Mouse (Mus musculus): Measurements from ENCODE around the gene 4930507D05Rik. TPM values are rescaled to one million over a fixed set of nuclear protein-coding genes. Genes with fewer than 3 reads are reported as not detected.

Gene 4930507D05Rik
- polyA plus RNA-seq, 2 experiments = 0.33 to 0.39 TPM

DNA sequence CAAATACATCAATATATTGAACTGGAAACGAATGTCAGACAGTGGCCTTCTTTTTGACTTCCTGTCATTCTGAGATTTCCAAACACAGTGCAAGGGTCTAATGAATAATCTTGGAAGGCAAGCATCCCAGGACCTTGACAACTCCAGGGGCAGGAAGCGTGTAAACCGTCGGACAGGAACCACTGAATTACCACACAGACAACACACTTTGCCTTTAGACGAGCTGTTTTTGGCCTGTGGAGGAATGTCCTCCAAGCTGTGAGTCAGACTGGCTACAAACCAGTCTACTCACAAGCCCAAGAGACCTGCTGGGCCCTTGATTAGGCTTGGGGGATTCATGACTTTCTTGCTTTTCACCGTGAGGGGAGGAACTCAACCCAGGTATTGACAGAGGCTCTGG, 28.9 kb upstream of the 4930507D05Rik start:
- peaks cover 3% of the 10 kb centered on the region for H3K4me1 ChIP-seq (ENCODE audit: control insufficient read depth, insufficient read depth, low read length)
- no peak overlapping the region for H3K4me3 ChIP-seq (replicated peaks; ENCODE audit: low read length)
- H3K9ac ChIP-seq (ENCODE audit: low read depth, low read length, severe bottlenecking) = no peak overlapping the region
- H3K4me2 ChIP-seq (replicated peaks; ENCODE audit: low read depth, low read length, severe bottlenecking) = no peak overlapping the region
- DNase-seq (ENCODE audit: low spot score) (no peak), ATAC-seq (ENCODE audit: low FRiP score, low read depth) (no peak)
- 71% methylated on average over 6 of the region's 6 CpGs for WGBS
- TF ChIP-seq POLR2A (IDR thresholded peaks at IDR 0.05; ENCODE audit: borderline replicate concordance, extremely low read depth, insufficient read depth, insufficient read length) = no peak
- no peaks in the 10 kb centered on the region for H3K27me3 ChIP-seq (ENCODE audit: control insufficient read depth, insufficient read depth, low read length)
- H3K9me3 ChIP-seq (ENCODE audit: control insufficient read depth, low read length) = no peaks in the 10 kb centered on the region
- H3K36me3 ChIP-seq (ENCODE audit: control insufficient read depth, insufficient read depth, low read length) = no peaks in the 10 kb centered on the region
- no peak overlapping the region for H3K27ac ChIP-seq (replicated peaks; ENCODE audit: low read depth, low read length)

DNA sequence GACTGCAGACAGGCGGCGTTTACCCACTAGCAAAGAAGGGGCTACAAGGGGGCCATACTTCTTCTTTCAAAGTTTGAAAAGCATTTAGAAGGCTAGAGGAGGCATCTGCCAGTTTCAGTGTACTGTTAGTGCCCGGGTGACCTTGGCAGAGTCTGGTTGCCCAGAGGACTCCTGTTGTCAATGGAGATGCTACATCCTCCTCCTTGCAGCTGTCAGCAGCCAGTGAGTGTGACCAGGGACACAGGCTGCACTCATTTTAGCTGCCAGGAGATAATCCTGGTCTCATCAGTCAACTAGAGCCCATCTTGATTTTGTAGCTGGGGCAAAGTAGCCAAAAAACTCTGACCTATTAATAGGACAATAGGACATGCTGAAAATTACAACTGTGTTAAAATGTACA, 28.2 kb upstream of the 4930507D05Rik start:
- DNase-seq (ENCODE audit: low spot score) = no peak
- TF ChIP-seq POLR2A (IDR thresholded peaks at IDR 0.05; ENCODE audit: borderline replicate concordance, extremely low read depth, insufficient read depth, insufficient read length) = no peak

DNA sequence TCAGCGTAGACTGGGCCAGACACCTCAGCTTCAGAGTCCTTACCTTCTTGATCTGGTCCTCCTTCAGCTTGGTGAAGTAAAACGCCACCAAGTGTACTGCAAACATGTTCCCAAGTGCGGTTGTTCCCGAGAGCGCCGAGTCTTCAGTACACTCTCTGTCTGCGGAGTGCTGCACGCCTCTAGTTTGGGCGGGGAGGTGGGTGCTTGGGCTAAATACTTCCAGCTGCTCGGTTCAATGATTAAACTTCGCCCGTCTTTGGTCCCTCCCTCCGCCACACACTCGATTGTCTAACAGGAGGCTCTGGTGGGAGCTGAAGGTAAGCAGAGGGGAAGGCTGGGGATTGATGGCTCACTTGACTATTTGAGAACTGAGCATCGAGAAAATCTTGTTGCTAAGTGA, 27.0 kb upstream of the 4930507D05Rik start, which contains the start of gene Hkdc1:
Hkdc1 (minus strand) TSS at position 237 of the 400 bp plus-strand sequence.
- peak within 1 kb of the TSS; percentile 35; the same call in 1 of the 2 replicates for H3K4me2 ChIP-seq (replicated peaks; ENCODE audit: low read depth, low read length, severe bottlenecking)
- TF ChIP-seq POLR2A (IDR thresholded peaks at IDR 0.05; ENCODE audit: borderline replicate concordance, extremely low read depth, insufficient read depth, insufficient read length) = no peak
- H3K27ac ChIP-seq (replicated peaks; ENCODE audit: low read depth, low read length) = peak within 1 kb of the TSS; percentile 22; the same call in 1 of the 2 replicates
- H3K27me3 ChIP-seq (ENCODE audit: control insufficient read depth, insufficient read depth, low read length) = no peaks in the 10 kb centered on the region
- no peak within 1 kb of the TSS for H3K4me3 ChIP-seq (replicated peaks; ENCODE audit: low read length)
- peaks cover 13% of the 10 kb centered on the region for H3K4me1 ChIP-seq (ENCODE audit: control insufficient read depth, insufficient read depth, low read length)
- WGBS = 23% methylated on average over 15 of the region's 15 CpGs
- no peaks in the 10 kb centered on the region for H3K9me3 ChIP-seq (ENCODE audit: control insufficient read depth, low read length)
- H3K36me3 ChIP-seq (ENCODE audit: control insufficient read depth, insufficient read depth, low read length) = no peaks in the 10 kb centered on the region
- ATAC-seq (ENCODE audit: low FRiP score, low read depth) (peak; percentile 62), DNase-seq (ENCODE audit: low spot score) (peak; percentile 20)
- 0 out of 2 replicates have a peak within 1 kb of the TSS, but pooled peaks have one; percentile 21 for H3K9ac ChIP-seq (ENCODE audit: low read depth, low read length, severe bottlenecking)

More for the DNA sequence above, 28.2 kb upstream of the 4930507D05Rik start:
- WGBS = 86% methylated on average over 3 of the region's 3 CpGs
- Histone ChIP-seq H3K4me2 (replicated peaks; ENCODE audit: low read depth, low read length, severe bottlenecking) (no peak overlapping the region), H3K4me3 (replicated peaks; ENCODE audit: low read length) (no peak overlapping the region), H3K4me1 (ENCODE audit: control insufficient read depth, insufficient read depth, low read length) (peaks cover 10% of the 10 kb centered on the region), H3K27ac (replicated peaks; ENCODE audit: low read depth, low read length) (no peak overlapping the region), H3K36me3 (ENCODE audit: control insufficient read depth, insufficient read depth, low read length) (no peaks in the 10 kb centered on the region), H3K27me3 (ENCODE audit: control insufficient read depth, insufficient read depth, low read length) (no peaks in the 10 kb centered on the region), H3K9me3 (ENCODE audit: control insufficient read depth, low read length) (no peaks in the 10 kb centered on the region), H3K9ac (ENCODE audit: low read depth, low read length, severe bottlenecking) (no peak overlapping the region)
- no peak for ATAC-seq (ENCODE audit: low FRiP score, low read depth)

DNA sequence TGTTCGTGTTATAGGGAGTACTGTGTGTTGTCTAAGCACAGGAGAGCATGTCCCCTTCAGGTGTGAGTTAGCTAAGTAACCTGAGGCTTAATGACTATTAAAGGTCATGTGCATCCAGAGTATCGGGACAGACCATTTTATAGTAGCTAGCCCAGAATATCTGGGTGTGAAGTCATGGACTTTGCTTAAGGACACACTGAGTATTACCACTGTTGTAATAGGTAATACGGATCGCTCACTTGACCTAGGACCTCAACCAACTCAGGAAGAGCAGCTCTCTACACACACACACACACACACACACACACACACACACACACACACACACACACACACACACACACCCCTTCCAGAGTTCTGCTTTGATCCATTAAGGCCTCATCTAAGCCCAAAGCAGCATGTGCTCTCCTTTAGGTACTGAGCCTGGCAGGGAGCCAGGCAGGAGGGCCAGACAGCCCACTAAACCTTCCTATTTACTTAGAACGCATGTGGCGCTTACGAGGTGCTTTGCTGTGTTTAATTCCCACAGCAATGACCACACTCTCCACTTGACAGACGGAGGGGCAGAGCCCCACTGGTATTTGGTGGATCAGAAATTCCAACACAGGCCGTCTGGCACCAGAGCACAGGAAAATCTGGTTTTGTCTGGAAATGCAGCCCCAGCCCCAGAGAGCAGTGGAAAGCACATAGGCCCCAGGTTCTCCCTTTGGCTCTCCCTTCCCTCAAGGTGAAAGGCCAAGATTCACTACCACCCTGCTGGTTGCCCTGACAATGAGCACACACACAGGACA, 24.0 kb upstream of the 4930507D05Rik start:
- Histone ChIP-seq H3K27me3 (ENCODE audit: control insufficient read depth, insufficient read depth, low read length) (no peaks in the 10 kb centered on the region), H3K4me3 (replicated peaks; ENCODE audit: low read length) (no peak overlapping the region), H3K9me3 (ENCODE audit: control insufficient read depth, low read length) (no peaks in the 10 kb centered on the region), H3K9ac (ENCODE audit: low read depth, low read length, severe bottlenecking) (no peak overlapping the region), H3K4me2 (replicated peaks; ENCODE audit: low read depth, low read length, severe bottlenecking) (no peak overlapping the region), H3K36me3 (ENCODE audit: control insufficient read depth, insufficient read depth, low read length) (peaks cover 27% of the 10 kb centered on the region), H3K27ac (replicated peaks; ENCODE audit: low read depth, low read length) (peak overlapping the region; percentile 59), H3K4me1 (ENCODE audit: control insufficient read depth, insufficient read depth, low read length) (peaks cover 13% of the 10 kb centered on the region)
- no peak for TF ChIP-seq POLR2A (IDR thresholded peaks at IDR 0.05; ENCODE audit: borderline replicate concordance, extremely low read depth, insufficient read depth, insufficient read length)
- 18% methylated on average over 9 of the region's 9 CpGs for WGBS
- ATAC-seq (ENCODE audit: low FRiP score, low read depth) (peak; percentile 64), DNase-seq (ENCODE audit: low spot score) (peak; percentile 62)

DNA sequence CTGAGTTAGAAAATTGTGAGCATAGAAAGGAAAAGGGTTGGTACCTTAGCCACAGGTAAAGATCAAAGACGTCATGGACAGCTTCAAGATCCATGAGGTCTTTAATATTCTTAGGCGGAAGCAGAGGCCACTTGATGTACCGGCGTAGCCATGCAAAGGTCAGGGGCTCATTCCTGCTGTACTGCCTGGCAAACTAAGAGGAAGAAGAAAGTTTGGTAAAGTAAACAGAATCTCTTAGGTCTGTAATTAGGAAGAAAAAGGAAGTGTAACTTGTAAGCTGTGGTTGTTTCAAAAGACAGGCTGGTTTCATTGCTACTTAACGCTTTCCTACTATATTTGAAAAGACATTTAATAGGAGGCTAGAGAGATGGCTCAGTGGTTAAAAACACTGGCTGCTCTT, 18.9 kb upstream of the 4930507D05Rik start:
- Histone ChIP-seq H3K9me3 (ENCODE audit: control insufficient read depth, low read length) (no peaks in the 10 kb centered on the region), H3K4me1 (ENCODE audit: control insufficient read depth, insufficient read depth, low read length) (peaks cover 10% of the 10 kb centered on the region), H3K9ac (ENCODE audit: low read depth, low read length, severe bottlenecking) (no peak overlapping the region), H3K4me2 (replicated peaks; ENCODE audit: low read depth, low read length, severe bottlenecking) (no peak overlapping the region), H3K4me3 (replicated peaks; ENCODE audit: low read length) (no peak overlapping the region), H3K27me3 (ENCODE audit: control insufficient read depth, insufficient read depth, low read length) (no peaks in the 10 kb centered on the region), H3K27ac (replicated peaks; ENCODE audit: low read depth, low read length) (no peak overlapping the region), H3K36me3 (ENCODE audit: control insufficient read depth, insufficient read depth, low read length) (peaks cover 77% of the 10 kb centered on the region)
- WGBS = 95% methylated on average over 5 of the region's 5 CpGs
- TF ChIP-seq POLR2A (IDR thresholded peaks at IDR 0.05; ENCODE audit: borderline replicate concordance, extremely low read depth, insufficient read depth, insufficient read length) = no peak
- no peak for ATAC-seq (ENCODE audit: low FRiP score, low read depth)
- no peak for DNase-seq (ENCODE audit: low spot score)
